In genomic region chr1:138023601-138024000, GRCm38 (mm10) we compare ENCODE assay signal across 22 mouse cellular contexts.
DNase-seq lines count a peak whose midpoint lies in the region; ATAC-seq lines count a peak whose summit lies in the region.
"Had no signal": no experiment of that assay in that cellular context is flagged by ENCODE, and none has a peak within 500 bp of the region (broad histone marks: within the 10 kb centered on the region; RNA-seq: fewer than 3 reads in every experiment).

No protein-coding gene starts in this region.

- WGBS in forebrain, embryonic 15.5 days: 30% methylated on average over 4 of the region's 4 CpGs
- WGBS in forebrain, embryonic 11.5 days: 53% methylated on average over 4 of the region's 4 CpGs
- WGBS in embryonic facial prominence, embryonic 11.5 days: 23% methylated on average over 4 of the region's 4 CpGs
- 27% methylated on average over 4 of the region's 4 CpGs for WGBS in forebrain, embryonic 16.5 days

- H3K27ac ChIP-seq in forebrain, embryonic 15.5 days (replicated peaks): peak overlapping the region; percentile 35
- no peak overlapping the region for H3K27ac ChIP-seq in forebrain, embryonic 11.5 days (ENCODE audit: low read depth, low read length)
- H3K27ac ChIP-seq in embryonic facial prominence, embryonic 11.5 days (replicated peaks; ENCODE audit: low read depth, low read length): no peak overlapping the region
- no peak overlapping the region for H3K27ac ChIP-seq in forebrain, embryonic 16.5 days (ENCODE audit: low read length)
- H3K27ac ChIP-seq: heart, adult 2 months; heart, embryonic 13.5 days; left cerebral cortex, adult 2 months; neural tube, embryonic 12.5 days had no signal

- peaks cover 16% of the 10 kb centered on the region for H3K4me1 ChIP-seq in forebrain, embryonic 15.5 days
- no peaks in the 10 kb centered on the region for H3K4me1 ChIP-seq in forebrain, embryonic 11.5 days (replicated peaks; ENCODE audit: control insufficient read depth, insufficient read depth, low read length)
- H3K4me1 ChIP-seq in embryonic facial prominence, embryonic 11.5 days (ENCODE audit: control insufficient read depth, insufficient read depth, low read length): no peaks in the 10 kb centered on the region
- H3K4me1 ChIP-seq in forebrain, embryonic 16.5 days (replicated peaks; ENCODE audit: control insufficient read depth, insufficient read depth, low read length): 0 out of 2 replicates have a peak, but pooled peaks cover 2% of the 10 kb centered on the region

- no peaks in the 10 kb centered on the region for H3K9me3 ChIP-seq in forebrain, embryonic 15.5 days
- no peaks in the 10 kb centered on the region for H3K9me3 ChIP-seq in forebrain, embryonic 11.5 days (ENCODE audit: control insufficient read depth, low read length)
- no peaks in the 10 kb centered on the region for H3K9me3 ChIP-seq in embryonic facial prominence, embryonic 11.5 days (replicated peaks; ENCODE audit: control insufficient read depth, low read length)
- no peaks in the 10 kb centered on the region for H3K9me3 ChIP-seq in forebrain, embryonic 16.5 days (ENCODE audit: control insufficient read depth, low read length)
- H3K9me3 ChIP-seq: heart, embryonic 13.5 days; hindbrain, embryonic 12.5 days; neural tube, embryonic 12.5 days had no signal

- no peak overlapping the region for H3K4me3 ChIP-seq in forebrain, embryonic 15.5 days
- H3K4me3 ChIP-seq in forebrain, embryonic 11.5 days (ENCODE audit: low read depth, low read length): no peak overlapping the region
- no peak overlapping the region for H3K4me3 ChIP-seq in embryonic facial prominence, embryonic 11.5 days (ENCODE audit: low read depth, low read length)
- no peak overlapping the region for H3K4me3 ChIP-seq in forebrain, embryonic 16.5 days (replicated peaks; ENCODE audit: low read length)
- H3K4me3 ChIP-seq: heart, adult 2 months; heart, embryonic 13.5 days; hindbrain, embryonic 12.5 days; left cerebral cortex, adult 2 months; neural tube, embryonic 12.5 days had no signal

- intact Hi-C loops in left cerebral cortex, postnatal 14 days (cut with DNase I): no loop called here

- no peak overlapping the region for H3K4me2 ChIP-seq in forebrain, embryonic 15.5 days (replicated peaks)
- no peak overlapping the region for H3K4me2 ChIP-seq in forebrain, embryonic 11.5 days (ENCODE audit: low read depth, low read length, severe bottlenecking)
- no peak overlapping the region for H3K4me2 ChIP-seq in embryonic facial prominence, embryonic 11.5 days (ENCODE audit: low read depth, low read length)
- H3K4me2 ChIP-seq in forebrain, embryonic 16.5 days (ENCODE audit: low read length): no peak overlapping the region
- H3K4me2 ChIP-seq: heart, embryonic 13.5 days; hindbrain, embryonic 12.5 days had no signal

- no peaks in the 10 kb centered on the region for H3K36me3 ChIP-seq in forebrain, embryonic 15.5 days
- no peaks in the 10 kb centered on the region for H3K36me3 ChIP-seq in forebrain, embryonic 11.5 days (ENCODE audit: control insufficient read depth, insufficient read depth, low read length)
- no peaks in the 10 kb centered on the region for H3K36me3 ChIP-seq in embryonic facial prominence, embryonic 11.5 days (replicated peaks; ENCODE audit: control insufficient read depth, insufficient read depth, low read depth, low read length)
- H3K36me3 ChIP-seq in forebrain, embryonic 16.5 days (ENCODE audit: control insufficient read depth, insufficient read depth): no peaks in the 10 kb centered on the region
- H3K36me3 ChIP-seq: heart, embryonic 13.5 days; hindbrain, embryonic 12.5 days; neural tube, embryonic 12.5 days had no signal

- H3K9ac ChIP-seq in forebrain, embryonic 15.5 days (replicated peaks): no peak overlapping the region
- no peak overlapping the region for H3K9ac ChIP-seq in forebrain, embryonic 11.5 days (ENCODE audit: low read length)
- H3K9ac ChIP-seq in embryonic facial prominence, embryonic 11.5 days (replicated peaks; ENCODE audit: low read length): no peak overlapping the region
- no peak overlapping the region for H3K9ac ChIP-seq in forebrain, embryonic 16.5 days (replicated peaks; ENCODE audit: low read depth, low read length)
- H3K9ac ChIP-seq: heart, embryonic 13.5 days; hindbrain, embryonic 12.5 days; neural tube, embryonic 12.5 days had no signal

- no peak for DNase-seq in forebrain, embryonic 11.5 days (ENCODE audit: low spot score)
- DNase-seq in embryonic facial prominence, embryonic 11.5 days (ENCODE audit: low spot score): peak; percentile 79
- DNase-seq in left cerebral cortex, postnatal 14 days (ENCODE audit: low spot score in 2 of 2): no peak
- DNase-seq in adrenal gland, postnatal 10 days: no peak
- no peak for DNase-seq in adrenal gland, postnatal 25 days
- DNase-seq: cerebellum, adult 11-12 months; cerebellum, postnatal 14 days; gastrocnemius, postnatal 25 days; heart, adult 2 months; heart, postnatal 14 days; kidney, adult 11 months; layer of hippocampus, adult 9-11 months; left cerebral cortex, postnatal 4 days; lung, postnatal 4 days; midbrain, embryonic 14.5 days; right cerebral cortex, postnatal 14 days had no signal

- ATAC-seq in forebrain, embryonic 15.5 days (replicated peaks): no peak
- no peak for ATAC-seq in forebrain, embryonic 11.5 days (replicated peaks; ENCODE audit: low FRiP score)
- peak; percentile 56; the same call in 1 of the 2 replicates for ATAC-seq in embryonic facial prominence, embryonic 11.5 days (replicated peaks; ENCODE audit: insufficient number of reproducible peaks, low FRiP score, low TSS enrichment, low read depth)
- ATAC-seq in forebrain, embryonic 16.5 days: 0 out of 2 replicates have a peak, but pooled peaks have one; percentile 27

- H3K27me3 ChIP-seq in forebrain, embryonic 15.5 days: no peaks in the 10 kb centered on the region
- H3K27me3 ChIP-seq in forebrain, embryonic 11.5 days (ENCODE audit: control insufficient read depth, insufficient read depth, low read length): no peaks in the 10 kb centered on the region
- no peaks in the 10 kb centered on the region for H3K27me3 ChIP-seq in embryonic facial prominence, embryonic 11.5 days (ENCODE audit: control insufficient read depth, insufficient read depth, low read length)
- no peaks in the 10 kb centered on the region for H3K27me3 ChIP-seq in forebrain, embryonic 16.5 days (replicated peaks; ENCODE audit: control insufficient read depth, insufficient read depth, low read length)
- H3K27me3 ChIP-seq: heart, embryonic 13.5 days; hindbrain, embryonic 12.5 days; neural tube, embryonic 12.5 days had no signal

Comparison
In these comparisons a context has a peak if more than half of its experiments do, and no peak if none do; other contexts are left out.
1. ATAC-seq: peak in embryonic facial prominence, embryonic 11.5 days (single experiment) and forebrain, embryonic 16.5 days (single experiment); none in forebrain, embryonic 15.5 days (single experiment) and forebrain, embryonic 11.5 days (single experiment).